Mouse (Mus musculus) liver, embryonic 14.5 days (tissue): ENCODE data around the gene Hmces.

Source experiments
- CTCF ChIP-seq: IDR thresholded peaks from 2 replicates; pipeline ENCODE4 v1.5.1; 2016; ENCODE audit warnings: antibody characterized with exemption, low read depth, control low read depth
- EP300 ChIP-seq: IDR thresholded peaks from 2 replicates; pipeline ENCODE4 v1.6.1; 2016; ENCODE audit warnings: antibody characterized with exemption, low read depth

DNA sequence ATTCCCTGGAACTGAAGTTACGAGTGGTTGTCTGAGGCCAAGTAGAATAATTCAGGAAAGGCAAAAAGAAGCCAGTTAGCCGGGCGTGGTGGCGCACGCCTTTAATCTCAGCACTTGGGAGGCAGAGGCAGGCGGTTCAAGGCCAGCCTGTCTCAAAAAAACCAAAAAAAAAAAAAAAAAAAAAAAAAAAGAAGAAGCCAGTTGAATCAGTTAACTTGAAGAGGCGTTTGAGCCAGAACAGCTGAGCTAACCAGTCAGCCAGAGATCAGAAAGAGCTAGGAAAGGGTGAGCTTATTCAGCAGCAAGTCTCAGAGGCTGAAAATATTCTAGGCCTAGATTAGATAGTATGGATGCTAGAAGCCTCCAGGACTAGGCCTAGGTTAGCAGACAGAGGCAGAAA lies 28.4 kb downstream of the Hmces start:
- TF ChIP-seq CTCF (no peak), EP300 (no peak)
